11 mouse cellular contexts compared by ENCODE assay signal in the genomic region with DNA sequence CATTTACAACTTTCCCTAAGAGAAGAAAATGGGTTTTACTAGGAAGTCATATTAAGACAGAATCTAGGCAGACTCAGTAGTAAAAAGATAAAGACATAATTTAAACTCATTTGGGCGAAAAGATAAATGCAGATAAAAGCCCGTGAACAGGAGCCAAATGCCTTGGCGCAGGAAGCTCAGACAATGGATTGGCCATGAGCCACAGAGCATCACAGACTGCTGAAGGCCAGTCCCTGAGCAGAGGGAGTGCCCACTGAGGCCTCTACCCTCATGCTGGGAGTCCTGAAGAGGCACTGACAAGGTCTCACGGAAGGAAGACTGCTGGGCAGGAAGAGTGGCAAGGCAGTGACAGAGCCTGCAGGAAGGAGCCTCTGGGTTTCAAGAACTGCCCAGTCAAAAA.
A peak's percentile ranks its signal among the peaks of the same experiment; 100 is the strongest.
DNase-seq lines count a peak whose midpoint lies in the region; ATAC-seq and TF ChIP-seq lines count a peak whose summit lies in the region.
"Had no signal": no experiment of that assay in that cellular context is flagged by ENCODE, and none has a peak within 500 bp of the region (broad histone marks: within the 10 kb centered on the region; RNA-seq: fewer than 3 reads in every experiment).

No protein-coding gene starts in this region.

- ATAC-seq in heart, postnatal 0 days (ENCODE audit: insufficient read depth, low read depth), result peak; percentile 66; the same call in 1 of the 2 replicates
- ATAC-seq in liver, embryonic 13.5 days (ENCODE audit: low read depth), result peak; percentile 57
- ATAC-seq: forebrain, embryonic 16.5 days; intestine, embryonic 16.5 days had no signal

- peak; percentile 21 to 25 for DNase-seq in cerebellum, postnatal 10 days
- DNase-seq in cerebellum, adult 2 months, result no peak
- DNase-seq in 416B (ENCODE audit: low read depth), result peak; percentile 2
- DNase-seq in heart, postnatal 0 days (ENCODE audit: low spot score), result peak; percentile 35
- no peak for DNase-seq in liver, embryonic 13.5 days
- no peak for DNase-seq in embryo, embryonic 11 days
- no peak for DNase-seq in spleen, adult 18-20 months
- no peak for DNase-seq in right cerebral cortex, postnatal 10 days (ENCODE audit: low spot score in 2 of 2)
- DNase-seq: right cerebral cortex, postnatal 14 days had no signal

- H3K36me3 ChIP-seq in heart, postnatal 0 days (replicated peaks; ENCODE audit: control insufficient read depth, insufficient read depth, low read length), result no peaks in the 10 kb centered on the region
- no peaks in the 10 kb centered on the region for H3K36me3 ChIP-seq in liver, embryonic 13.5 days

- no peaks in the 10 kb centered on the region for H3K9me3 ChIP-seq in heart, postnatal 0 days (replicated peaks; ENCODE audit: control insufficient read depth, low read length)
- no peaks in the 10 kb centered on the region for H3K9me3 ChIP-seq in liver, embryonic 13.5 days (replicated peaks)

- H3K4me1 ChIP-seq in cerebellum, adult 2 months (ENCODE audit: control insufficient read depth, insufficient read depth, low read length), result no peaks in the 10 kb centered on the region; the same call in none of the 2 replicates
- H3K4me1 ChIP-seq in heart, postnatal 0 days (ENCODE audit: control insufficient read depth, insufficient read depth), result peaks cover 13% of the 10 kb centered on the region
- H3K4me1 ChIP-seq in liver, embryonic 13.5 days (replicated peaks), result peaks cover 33% of the 10 kb centered on the region

- TF ChIP-seq POLR2A in cerebellum, adult 2 months (IDR thresholded peaks at IDR 0.05; ENCODE audit: borderline replicate concordance, insufficient read depth, low read length), result no peak

- no peak for TF ChIP-seq EP300 in heart, postnatal 0 days (IDR thresholded peaks at IDR 0.05; ENCODE audit: low read depth)

- no peaks in the 10 kb centered on the region for H3K27me3 ChIP-seq in cerebellum, adult 2 months (ENCODE audit: control insufficient read depth, insufficient read depth, low read length)
- no peaks in the 10 kb centered on the region for H3K27me3 ChIP-seq in heart, postnatal 0 days (ENCODE audit: control insufficient read depth, insufficient read depth, low read length)
- H3K27me3 ChIP-seq in liver, embryonic 13.5 days, result no peaks in the 10 kb centered on the region

- no peak overlapping the region for H3K4me2 ChIP-seq in heart, postnatal 0 days (ENCODE audit: low read depth, low read length)
- H3K4me2 ChIP-seq in liver, embryonic 13.5 days, result no peak overlapping the region

- no peak for TF ChIP-seq CTCF in cerebellum, adult 2 months (IDR thresholded peaks at IDR 0.05; ENCODE audit: borderline replicate concordance, insufficient read depth, low read depth, low read length)
- no peak for TF ChIP-seq CTCF in heart, postnatal 0 days (IDR thresholded peaks at IDR 0.05; ENCODE audit: low read depth)

- WGBS in cerebellum, adult 2 months, result 6% methylated on average over 4 of the region's 4 CpGs
- 9% methylated on average over 4 of the region's 4 CpGs for WGBS in heart, postnatal 0 days
- 16% methylated on average over 4 of the region's 4 CpGs for WGBS in liver, embryonic 13.5 days (ENCODE audit: insufficient replicate concordance)

- H3K4me3 ChIP-seq in cerebellum, adult 2 months (replicated peaks; ENCODE audit: insufficient read depth, low read depth, low read length), result no peak overlapping the region
- H3K4me3 ChIP-seq in heart, postnatal 0 days (ENCODE audit: low read depth, low read length), result no peak overlapping the region
- no peak overlapping the region for H3K4me3 ChIP-seq in liver, embryonic 13.5 days (replicated peaks)

- no peak overlapping the region for H3K27ac ChIP-seq in cerebellum, adult 2 months (ENCODE audit: insufficient read depth, low read length)
- 0 out of 2 replicates have a peak overlapping the region, but pooled peaks have one; percentile 23 for H3K27ac ChIP-seq in heart, postnatal 0 days (ENCODE audit: low read depth)
- no peak overlapping the region for H3K27ac ChIP-seq in liver, embryonic 13.5 days

- no peak overlapping the region for H3K9ac ChIP-seq in heart, postnatal 0 days (replicated peaks; ENCODE audit: low read depth, low read length)
- no peak overlapping the region for H3K9ac ChIP-seq in liver, embryonic 13.5 days

Comparison
In these comparisons a context has a peak if more than half of its experiments do, and no peak if none do; other contexts are left out.
1. DNase-seq: peak in cerebellum, postnatal 10 days (2 of 2), 416B (single experiment) and heart, postnatal 0 days (single experiment); none in cerebellum, adult 2 months (0 of 2), liver, embryonic 13.5 days (single experiment), embryo, embryonic 11 days (single experiment), spleen, adult 18-20 months (0 of 2) and right cerebral cortex, postnatal 10 days (0 of 2).